Mouse (Mus musculus) heart, adult 11 months (tissue): Measurements from ENCODE around the gene Klrb1c.

Experiments used
- DNase-seq: peaks from one replicate; pipeline ENCODE4 v3.0.0; 2022

Klrb1c gene

GRCm38 (mm10) chr6:128789115-128789514 lies at the start of gene Klrb1c:
Gene Klrb1c, minus strand, starts transcription at chr6:128789215.
- no peak for DNase-seq

GRCm38 (mm10) chr6:128837454-128838341 lies 48.7 kb upstream of the Klrb1c start:
- peak; percentile 88 for DNase-seq

GRCm38 (mm10) chr6:128836955-128837334 lies 47.9 kb upstream of the Klrb1c start:
- peak; percentile 83 for DNase-seq

- DNase-seq: peak; percentile 33
Observed at GRCm38 (mm10) chr6:128836191-128836954, 47.4 kb upstream of the Klrb1c start.

GRCm38 (mm10) chr6:128835571-128835970 lies 46.6 kb upstream of the Klrb1c start:
- peak; percentile 51 for DNase-seq

GRCm38 (mm10) chr6:128833046-128833445 lies 44.0 kb upstream of the Klrb1c start:
- DNase-seq: peak; percentile 63

GRCm38 (mm10) chr6:128829837-128830236 lies 40.8 kb upstream of the Klrb1c start:
- no peak for DNase-seq

GRCm38 (mm10) chr6:128826781-128827180 lies 37.8 kb upstream of the Klrb1c start:
- DNase-seq: peak; percentile 80

GRCm38 (mm10) chr6:128826132-128826531 lies 37.1 kb upstream of the Klrb1c start, which contains the start of the genes Gm44511 and Klrb1b:
Gene Gm44511, minus strand, starts transcription at chr6:128826315.
Gene Klrb1b, minus strand, starts transcription at chr6:128826331.
- DNase-seq: peak; percentile 69

GRCm38 (mm10) chr6:128818083-128818802 lies 29.2 kb upstream of the Klrb1c start:
- DNase-seq: peak; percentile 12

- DNase-seq: peak; percentile 55
Observed at GRCm38 (mm10) chr6:128808532-128808931, 19.5 kb upstream of the Klrb1c start.

GRCm38 (mm10) chr6:128807021-128807420 lies 18.0 kb upstream of the Klrb1c start:
- DNase-seq: peak; percentile 41

- peak; percentile 95 for DNase-seq
Observed at GRCm38 (mm10) chr6:128804823-128805640, 16.0 kb upstream of the Klrb1c start.

GRCm38 (mm10) chr6:128802999-128803857 lies 14.2 kb upstream of the Klrb1c start:
- DNase-seq: peak; percentile 100

GRCm38 (mm10) chr6:128802557-128802956 lies 13.5 kb upstream of the Klrb1c start:
- DNase-seq: no peak

- peak; percentile 59 for DNase-seq
Observed at GRCm38 (mm10) chr6:128800696-128801095, 11.7 kb upstream of the Klrb1c start.

- no peak for DNase-seq
Observed at GRCm38 (mm10) chr6:128799896-128800270, 10.9 kb upstream of the Klrb1c start.

GRCm38 (mm10) chr6:128799144-128799895 lies 10.3 kb upstream of the Klrb1c start:
- DNase-seq: peak; percentile 98

GRCm38 (mm10) chr6:128798772-128799143 lies 9.7 kb upstream of the Klrb1c start:
- DNase-seq: peak; percentile 97
